ENCODE assay signal across 8 mouse cellular contexts in the genomic region with DNA sequence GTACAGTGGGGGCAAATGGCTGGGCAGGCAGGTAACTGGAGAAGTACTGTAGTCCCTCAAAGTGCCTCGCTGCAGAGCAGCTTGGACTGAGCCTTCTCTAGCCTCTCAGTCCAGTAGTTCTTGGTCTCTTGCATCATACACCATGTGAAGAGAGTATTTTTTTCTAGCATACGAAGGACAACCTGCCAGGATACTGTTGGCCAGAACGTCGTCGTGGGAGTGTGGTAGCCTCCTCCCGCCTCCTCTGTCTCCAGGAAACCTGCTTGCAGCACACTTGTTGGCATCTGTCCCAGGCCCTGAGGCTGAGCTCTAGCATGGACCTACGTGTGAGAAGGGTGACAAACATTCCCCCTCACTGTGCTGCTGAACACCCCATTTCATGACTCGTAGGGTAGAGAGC. TPM values are rescaled to one million over a fixed set of nuclear protein-coding genes. Genes with fewer than 3 reads are reported as not detected.
DNase-seq lines count a peak whose midpoint lies in the region; ATAC-seq and TF ChIP-seq lines count a peak whose summit lies in the region.

No protein-coding gene starts in this region.

- H3K27ac ChIP-seq in forebrain, postnatal 0 days (ENCODE audit: low read depth, low read length) = no peak overlapping the region
- no peak overlapping the region for H3K27ac ChIP-seq in forebrain, embryonic 11.5 days (ENCODE audit: low read depth, low read length)
- H3K27ac ChIP-seq in midbrain, embryonic 14.5 days (replicated peaks; ENCODE audit: low read depth, low read length) = no peak overlapping the region
- no peak overlapping the region for H3K27ac ChIP-seq in midbrain, embryonic 11.5 days (ENCODE audit: low read depth, low read length)

- WGBS in forebrain, postnatal 0 days = 46% methylated on average over 8 of the region's 8 CpGs
- 88% methylated on average over 8 of the region's 8 CpGs for WGBS in forebrain, embryonic 11.5 days
- WGBS in midbrain, embryonic 14.5 days = 82% methylated on average over 8 of the region's 8 CpGs
- 85% methylated on average over 8 of the region's 8 CpGs for WGBS in midbrain, embryonic 11.5 days

- peaks cover 12% of the 10 kb centered on the region for H3K36me3 ChIP-seq in forebrain, postnatal 0 days (ENCODE audit: insufficient read depth)
- no peaks in the 10 kb centered on the region for H3K36me3 ChIP-seq in forebrain, embryonic 11.5 days (ENCODE audit: control insufficient read depth, insufficient read depth, low read length)
- H3K36me3 ChIP-seq in midbrain, embryonic 14.5 days (ENCODE audit: control insufficient read depth, insufficient read depth, low read length) = peaks cover 27% of the 10 kb centered on the region
- H3K36me3 ChIP-seq in midbrain, embryonic 11.5 days (ENCODE audit: control insufficient read depth, insufficient read depth, low read length) = peaks cover 4% of the 10 kb centered on the region; the same call in 1 of the 2 replicates

- no peaks in the 10 kb centered on the region for H3K27me3 ChIP-seq in forebrain, postnatal 0 days (ENCODE audit: insufficient read depth, low read length)
- H3K27me3 ChIP-seq in forebrain, embryonic 11.5 days (ENCODE audit: control insufficient read depth, insufficient read depth, low read length) = no peaks in the 10 kb centered on the region
- H3K27me3 ChIP-seq in midbrain, embryonic 14.5 days (ENCODE audit: control insufficient read depth, insufficient read depth, low read length) = no peaks in the 10 kb centered on the region
- no peaks in the 10 kb centered on the region for H3K27me3 ChIP-seq in midbrain, embryonic 11.5 days (ENCODE audit: control insufficient read depth, insufficient read depth, low read length)

- H3K9me3 ChIP-seq in forebrain, postnatal 0 days (ENCODE audit: low read length) = no peaks in the 10 kb centered on the region
- H3K9me3 ChIP-seq in forebrain, embryonic 11.5 days (ENCODE audit: control insufficient read depth, low read length) = no peaks in the 10 kb centered on the region
- no peaks in the 10 kb centered on the region for H3K9me3 ChIP-seq in midbrain, embryonic 14.5 days (ENCODE audit: control insufficient read depth, low read length)
- H3K9me3 ChIP-seq in midbrain, embryonic 11.5 days (ENCODE audit: control insufficient read depth, low read length) = no peaks in the 10 kb centered on the region

- H3K4me2 ChIP-seq in forebrain, postnatal 0 days (ENCODE audit: low read depth) = no peak overlapping the region
- no peak overlapping the region for H3K4me2 ChIP-seq in forebrain, embryonic 11.5 days (ENCODE audit: low read depth, low read length, severe bottlenecking)
- no peak overlapping the region for H3K4me2 ChIP-seq in midbrain, embryonic 14.5 days (ENCODE audit: low read length)
- H3K4me2 ChIP-seq in midbrain, embryonic 11.5 days = no peak overlapping the region

- TF ChIP-seq CTCF in forebrain, postnatal 0 days (IDR thresholded peaks at IDR 0.05; ENCODE audit: low read depth) = no peak

- no peak for DNase-seq in forebrain, postnatal 0 days
- DNase-seq in forebrain, embryonic 11.5 days (ENCODE audit: low spot score) = no peak
- DNase-seq in midbrain, embryonic 14.5 days = peak; percentile 35
- DNase-seq in midbrain, embryonic 11.5 days (ENCODE audit: low spot score, missing footprints) = no peak
- DNase-seq in kidney, adult 8-10 months = peak; percentile 72 to 82
- DNase-seq in lung, postnatal 10 days = peak; percentile 77
- no peak for DNase-seq in thymus, postnatal 36 days
- no peak for DNase-seq in spleen, postnatal 36 days (ENCODE audit: low spot score in 2 of 2)

- peaks cover 5% of the 10 kb centered on the region; the same call in 1 of the 2 replicates for H3K4me1 ChIP-seq in forebrain, postnatal 0 days (ENCODE audit: insufficient read depth)
- H3K4me1 ChIP-seq in forebrain, embryonic 11.5 days (replicated peaks; ENCODE audit: control insufficient read depth, insufficient read depth, low read length) = no peaks in the 10 kb centered on the region; the same call in 1 of the 2 replicates
- H3K4me1 ChIP-seq in midbrain, embryonic 14.5 days (ENCODE audit: control insufficient read depth, insufficient read depth, low read length) = peaks cover 2% of the 10 kb centered on the region; the same call in 1 of the 2 replicates
- peaks cover 4% of the 10 kb centered on the region; the same call in 1 of the 2 replicates for H3K4me1 ChIP-seq in midbrain, embryonic 11.5 days (ENCODE audit: control insufficient read depth, insufficient read depth, low read length)

- no peak overlapping the region for H3K4me3 ChIP-seq in forebrain, postnatal 0 days (ENCODE audit: low read depth, low read length)
- no peak overlapping the region for H3K4me3 ChIP-seq in forebrain, embryonic 11.5 days (ENCODE audit: low read depth, low read length)
- no peak overlapping the region for H3K4me3 ChIP-seq in midbrain, embryonic 14.5 days (replicated peaks; ENCODE audit: low read depth, low read length)
- no peak overlapping the region for H3K4me3 ChIP-seq in midbrain, embryonic 11.5 days (ENCODE audit: low read depth, low read length)

- H3K9ac ChIP-seq in forebrain, postnatal 0 days = no peak overlapping the region
- no peak overlapping the region for H3K9ac ChIP-seq in forebrain, embryonic 11.5 days (ENCODE audit: low read length)
- H3K9ac ChIP-seq in midbrain, embryonic 14.5 days (replicated peaks; ENCODE audit: low read length) = no peak overlapping the region
- H3K9ac ChIP-seq in midbrain, embryonic 11.5 days (ENCODE audit: low read length) = no peak overlapping the region

- ATAC-seq in forebrain, postnatal 0 days = 0 out of 2 replicates have a peak, but pooled peaks have one; percentile 28
- ATAC-seq in forebrain, embryonic 11.5 days (replicated peaks; ENCODE audit: low FRiP score) = no peak
- no peak for ATAC-seq in midbrain, embryonic 14.5 days (ENCODE audit: low FRiP score, low TSS enrichment)
- ATAC-seq in midbrain, embryonic 11.5 days (ENCODE audit: low FRiP score) = no peak

RNA-seq across cellular contexts. Expression of a gene that starts 6.5 kb away (rescaled TPM):
- total RNA-seq in forebrain, postnatal 0 days (2014; rRNA removed) = 3.5 and 6.6 TPM in 2 replicates
- 4.4 and 4.6 TPM in 2 replicates for polyA plus RNA-seq in forebrain, postnatal 0 days (2015; fragmentation: Nextera tagmentation; extraction: Ambion mirVana)
- polyA plus RNA-seq in forebrain, embryonic 11.5 days (2014; fragmentation: Nextera tagmentation; extraction: Ambion mirVana) = 9.1 and 10.1 TPM in 2 replicates
- 12.8 and 14.1 TPM in 2 replicates for polyA plus RNA-seq in midbrain, embryonic 14.5 days (2014; fragmentation: Nextera tagmentation; extraction: Ambion mirVana)
- polyA plus RNA-seq in midbrain, embryonic 11.5 days (2014; fragmentation: Nextera tagmentation; extraction: Ambion mirVana) = 10.8 and 12.1 TPM in 2 replicates

RNA-seq across cellular contexts. Expression of a gene that starts 17.0 kb away (rescaled TPM):
- 0.15 and 0.86 TPM in 2 replicates for total RNA-seq in forebrain, postnatal 0 days (2014; rRNA removed)
- 0.31 and 0.51 TPM in 2 replicates for polyA plus RNA-seq in forebrain, postnatal 0 days (2015; fragmentation: Nextera tagmentation; extraction: Ambion mirVana)
- 0.96 and 0.98 TPM in 2 replicates for polyA plus RNA-seq in forebrain, embryonic 11.5 days (2014; fragmentation: Nextera tagmentation; extraction: Ambion mirVana)
- 0.32 and 0.43 TPM in 2 replicates for polyA plus RNA-seq in midbrain, embryonic 14.5 days (2014; fragmentation: Nextera tagmentation; extraction: Ambion mirVana)
- polyA plus RNA-seq in midbrain, embryonic 11.5 days (2014; fragmentation: Nextera tagmentation; extraction: Ambion mirVana) = 0.46 and 0.66 TPM in 2 replicates

RNA-seq across cellular contexts. Expression of a gene that starts 22.9 kb away (rescaled TPM):
- total RNA-seq in forebrain, postnatal 0 days (2014; rRNA removed) = 35.8 and 37.6 TPM in 2 replicates
- 74.7 and 74.9 TPM in 2 replicates for polyA plus RNA-seq in forebrain, postnatal 0 days (2015; fragmentation: Nextera tagmentation; extraction: Ambion mirVana)
- 89.3 and 98.2 TPM in 2 replicates for polyA plus RNA-seq in forebrain, embryonic 11.5 days (2014; fragmentation: Nextera tagmentation; extraction: Ambion mirVana)
- polyA plus RNA-seq in midbrain, embryonic 14.5 days (2014; fragmentation: Nextera tagmentation; extraction: Ambion mirVana) = 69.3 and 78.8 TPM in 2 replicates
- 86.8 and 90.8 TPM in 2 replicates for polyA plus RNA-seq in midbrain, embryonic 11.5 days (2014; fragmentation: Nextera tagmentation; extraction: Ambion mirVana)

RNA-seq across cellular contexts. Expression of a gene that starts 26.1 kb away (rescaled TPM):
- total RNA-seq in forebrain, postnatal 0 days (2014; rRNA removed) = 6.8 and 9.5 TPM in 2 replicates
- 12.6 and 20.0 TPM in 2 replicates for polyA plus RNA-seq in forebrain, postnatal 0 days (2015; fragmentation: Nextera tagmentation; extraction: Ambion mirVana)
- 11.5 and 14.3 TPM in 2 replicates for polyA plus RNA-seq in forebrain, embryonic 11.5 days (2014; fragmentation: Nextera tagmentation; extraction: Ambion mirVana)
- 9.3 and 10.2 TPM in 2 replicates for polyA plus RNA-seq in midbrain, embryonic 14.5 days (2014; fragmentation: Nextera tagmentation; extraction: Ambion mirVana)
- polyA plus RNA-seq in midbrain, embryonic 11.5 days (2014; fragmentation: Nextera tagmentation; extraction: Ambion mirVana) = 6.3 and 7.9 TPM in 2 replicates

RNA-seq across cellular contexts. Expression of a gene that starts 28.1 kb away (rescaled TPM):
- total RNA-seq in forebrain, postnatal 0 days (2014; rRNA removed) = 29.1 and 36.6 TPM in 2 replicates
- 52.2 and 68.3 TPM in 2 replicates for polyA plus RNA-seq in forebrain, postnatal 0 days (2015; fragmentation: Nextera tagmentation; extraction: Ambion mirVana)
- polyA plus RNA-seq in forebrain, embryonic 11.5 days (2014; fragmentation: Nextera tagmentation; extraction: Ambion mirVana) = 132 and 135 TPM in 2 replicates
- polyA plus RNA-seq in midbrain, embryonic 14.5 days (2014; fragmentation: Nextera tagmentation; extraction: Ambion mirVana) = 50.9 and 63.5 TPM in 2 replicates
- polyA plus RNA-seq in midbrain, embryonic 11.5 days (2014; fragmentation: Nextera tagmentation; extraction: Ambion mirVana) = 137 TPM in 2 replicates

Comparison
In these comparisons a context has a peak if more than half of its experiments do, and no peak if none do; other contexts are left out.
1. DNase-seq: peak in midbrain, embryonic 14.5 days (single experiment), kidney, adult 8-10 months (2 of 2) and lung, postnatal 10 days (single experiment); none in forebrain, postnatal 0 days (single experiment), forebrain, embryonic 11.5 days (single experiment), midbrain, embryonic 11.5 days (single experiment), thymus, postnatal 36 days (0 of 2) and spleen, postnatal 36 days (0 of 2).